Mouse (Mus musculus): ENCODE data around the gene Cox4i2. TPM values are rescaled to one million over a fixed set of nuclear protein-coding genes. Genes with fewer than 3 reads are reported as not detected.

Cox4i2 gene
- polyA plus RNA-seq, 1 experiment from 2014 or later = 34.4 TPM

- no peaks in the 10 kb centered on the region for H3K9me3 ChIP-seq
- ATAC-seq (ENCODE audit: low FRiP score, low read depth) = no peak
Observed at GRCm38 (mm10) chr2:152792461-152792860, 38.5 kb downstream of the Cox4i2 start.

DNA sequence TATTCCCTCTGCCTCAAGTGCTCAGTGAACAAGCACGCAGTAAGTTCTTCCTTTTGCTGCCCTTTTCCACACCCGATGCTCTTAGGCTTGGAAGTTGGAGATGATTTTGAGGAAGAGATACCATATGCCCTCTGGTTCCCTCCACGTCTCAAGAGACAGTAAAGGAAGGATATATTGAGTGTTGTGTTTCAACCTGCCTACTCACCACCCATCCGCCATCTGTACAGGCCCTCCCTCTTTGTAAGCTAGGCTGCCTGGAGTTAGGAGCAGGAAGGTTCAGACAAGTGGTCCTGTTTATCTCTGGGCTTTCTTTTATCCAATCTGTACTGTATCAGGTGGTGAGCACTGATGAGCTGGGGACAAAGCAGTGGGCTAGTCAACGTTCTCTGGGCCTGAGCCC lies 39.4 kb downstream of the Cox4i2 start:
- no peak overlapping the region for H3K27ac ChIP-seq
- H3K9me3 ChIP-seq = no peaks in the 10 kb centered on the region
- H3K4me2 ChIP-seq (replicated peaks) = no peak overlapping the region
- H3K27me3 ChIP-seq = no peaks in the 10 kb centered on the region
- ATAC-seq (ENCODE audit: low FRiP score, low read depth) = no peak
- peaks cover 19% of the 10 kb centered on the region for H3K4me1 ChIP-seq
- no peak overlapping the region for H3K4me3 ChIP-seq
- WGBS = 84% methylated on average over 5 of the region's 5 CpGs
- H3K36me3 ChIP-seq = peaks cover 16% of the 10 kb centered on the region; the same call in 1 of the 2 replicates
- no peak overlapping the region for H3K9ac ChIP-seq

More at GRCm38 (mm10) chr2:152792461-152792860, 38.5 kb downstream of the Cox4i2 start:
- Histone ChIP-seq H3K9ac (no peak overlapping the region), H3K4me1 (peaks cover 19% of the 10 kb centered on the region), H3K27ac (no peak overlapping the region), H3K4me2 (replicated peaks) (no peak overlapping the region), H3K4me3 (no peak overlapping the region), H3K36me3 (peaks cover 16% of the 10 kb centered on the region; the same call in 1 of the 2 replicates), H3K27me3 (no peaks in the 10 kb centered on the region)
- 65% methylated on average over 2 of the region's 2 CpGs for WGBS

GRCm38 (mm10) chr2:152794281-152794827 lies 40.4 kb downstream of the Cox4i2 start:
- ATAC-seq (ENCODE audit: low FRiP score, low read depth) = no peak
- Histone ChIP-seq H3K9me3 (no peaks in the 10 kb centered on the region), H3K36me3 (peaks cover 11% of the 10 kb centered on the region; the same call in 1 of the 2 replicates), H3K4me2 (replicated peaks) (no peak overlapping the region), H3K4me1 (peaks cover 15% of the 10 kb centered on the region), H3K27ac (no peak overlapping the region), H3K27me3 (no peaks in the 10 kb centered on the region), H3K4me3 (no peak overlapping the region), H3K9ac (no peak overlapping the region)
- WGBS = 82% methylated on average over 9 of the region's 9 CpGs

DNA sequence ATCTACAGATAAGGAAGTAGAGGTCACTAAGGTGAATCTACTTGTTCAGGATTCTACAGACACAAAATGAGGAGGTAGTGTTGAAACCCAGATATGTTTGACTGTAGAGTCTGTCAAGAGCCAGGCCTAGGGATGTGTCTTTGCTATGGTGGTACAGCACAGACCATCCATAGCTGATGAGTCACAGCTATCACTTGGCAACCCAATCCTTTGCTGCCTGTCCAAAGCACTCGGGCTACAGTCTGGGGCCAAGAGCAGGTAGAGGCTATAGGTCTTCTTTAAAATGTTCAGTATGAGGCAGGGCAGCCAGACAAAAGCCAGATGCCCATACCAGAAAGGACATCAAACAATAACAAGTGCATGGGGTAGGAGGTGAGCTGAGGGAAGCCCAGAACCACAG lies 43.6 kb downstream of the Cox4i2 start:
- 97% methylated on average over 1 of the region's 1 CpGs for WGBS
- no peaks in the 10 kb centered on the region for H3K9me3 ChIP-seq
- H3K27ac ChIP-seq = no peak overlapping the region

DNA sequence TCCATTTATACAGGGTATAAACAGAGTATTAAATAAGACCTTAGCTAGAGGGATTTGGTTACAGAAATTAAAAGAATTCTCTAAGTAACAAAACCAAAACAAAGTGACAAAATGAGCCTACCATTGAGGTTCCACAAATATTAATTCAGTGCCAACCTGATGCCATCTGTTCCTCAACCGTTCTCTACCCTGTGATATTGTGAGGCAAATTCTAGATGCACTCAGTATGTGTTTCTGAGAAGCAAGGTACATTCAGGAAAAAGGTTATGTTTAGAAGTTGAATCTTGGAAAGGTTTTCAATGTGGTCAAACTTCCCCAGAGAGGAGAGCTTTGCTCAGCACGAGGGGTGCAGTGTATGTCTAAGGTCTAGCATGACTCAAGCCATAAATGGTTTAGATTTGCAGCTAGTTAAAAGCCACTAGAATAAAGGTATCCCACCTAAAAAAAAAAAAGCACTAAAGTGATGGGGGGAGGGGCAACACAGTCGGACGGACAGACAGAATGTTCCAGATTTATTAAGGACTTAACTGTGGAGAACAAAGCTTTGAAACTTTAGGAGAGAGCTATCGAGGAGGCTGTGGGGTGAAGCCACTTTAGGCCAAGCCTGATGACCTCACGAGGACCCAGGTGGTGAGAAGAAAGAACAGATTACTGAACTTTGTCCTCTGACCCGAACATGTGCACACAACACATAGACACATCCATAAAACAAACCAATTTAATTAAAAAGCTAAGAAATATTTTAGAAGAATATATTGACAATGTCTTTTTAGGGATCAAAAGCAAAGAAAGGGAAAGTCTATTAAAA lies 46.2 kb downstream of the Cox4i2 start:
- 51% methylated on average over 7 of the region's 7 CpGs for WGBS
- Histone ChIP-seq H3K27me3 (no peaks in the 10 kb centered on the region), H3K4me1 (peaks cover 17% of the 10 kb centered on the region), H3K4me3 (no peak overlapping the region), H3K9ac (no peak overlapping the region), H3K27ac (no peak overlapping the region), H3K36me3 (no peaks in the 10 kb centered on the region), H3K9me3 (no peaks in the 10 kb centered on the region), H3K4me2 (replicated peaks) (no peak overlapping the region)
- ATAC-seq (ENCODE audit: low FRiP score, low read depth) = no peak

More for the DNA sequence above, 43.6 kb downstream of the Cox4i2 start:
- ATAC-seq (ENCODE audit: low FRiP score, low read depth) = no peak
- no peak overlapping the region for H3K4me3 ChIP-seq
- no peaks in the 10 kb centered on the region for H3K36me3 ChIP-seq
- H3K4me1 ChIP-seq = peaks cover 12% of the 10 kb centered on the region; the same call in 1 of the 2 replicates
- H3K27me3 ChIP-seq = no peaks in the 10 kb centered on the region
- H3K4me2 ChIP-seq (replicated peaks) = no peak overlapping the region
- H3K9ac ChIP-seq = no peak overlapping the region

- ATAC-seq (ENCODE audit: low FRiP score, low read depth) = no peak
- Histone ChIP-seq H3K4me2 (replicated peaks) (no peak overlapping the region), H3K4me1 (peaks cover 23% of the 10 kb centered on the region), H3K27me3 (no peaks in the 10 kb centered on the region), H3K9me3 (no peaks in the 10 kb centered on the region), H3K36me3 (no peaks in the 10 kb centered on the region), H3K9ac (no peak overlapping the region), H3K4me3 (no peak overlapping the region), H3K27ac (no peak overlapping the region)
Observed at GRCm38 (mm10) chr2:152800762-152801113, 46.8 kb downstream of the Cox4i2 start.

DNA sequence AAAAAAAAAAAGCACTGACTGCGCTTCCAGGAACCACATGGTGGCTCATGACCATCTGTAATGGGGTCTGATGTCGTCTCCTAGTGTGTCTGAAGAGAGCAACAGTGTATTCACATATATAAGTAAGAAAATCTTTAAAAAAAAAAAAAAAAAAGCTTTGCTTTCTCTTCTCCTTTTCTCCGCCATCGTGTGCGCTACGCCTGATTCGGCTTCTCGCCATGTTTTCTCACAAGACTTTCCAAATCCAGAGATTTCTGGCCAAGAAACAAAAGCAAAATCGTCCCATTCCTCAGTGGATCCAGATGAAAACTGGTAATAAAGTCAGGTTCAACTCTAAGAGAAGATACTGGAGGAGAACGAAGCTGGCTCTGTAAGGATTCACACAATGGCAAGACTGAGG lies 48.3 kb downstream of the Cox4i2 start:
- ATAC-seq (ENCODE audit: low FRiP score, low read depth) = no peak
- no peak overlapping the region for H3K4me2 ChIP-seq (replicated peaks)
- 93% methylated on average over 10 of the region's 10 CpGs for WGBS
- H3K4me3 ChIP-seq = no peak overlapping the region
- H3K36me3 ChIP-seq = peaks cover 8% of the 10 kb centered on the region; the same call in 1 of the 2 replicates
- no peaks in the 10 kb centered on the region for H3K9me3 ChIP-seq
- peaks cover 32% of the 10 kb centered on the region for H3K4me1 ChIP-seq
- H3K9ac ChIP-seq = no peak overlapping the region
- H3K27me3 ChIP-seq = no peaks in the 10 kb centered on the region
- H3K27ac ChIP-seq = no peak overlapping the region

DNA sequence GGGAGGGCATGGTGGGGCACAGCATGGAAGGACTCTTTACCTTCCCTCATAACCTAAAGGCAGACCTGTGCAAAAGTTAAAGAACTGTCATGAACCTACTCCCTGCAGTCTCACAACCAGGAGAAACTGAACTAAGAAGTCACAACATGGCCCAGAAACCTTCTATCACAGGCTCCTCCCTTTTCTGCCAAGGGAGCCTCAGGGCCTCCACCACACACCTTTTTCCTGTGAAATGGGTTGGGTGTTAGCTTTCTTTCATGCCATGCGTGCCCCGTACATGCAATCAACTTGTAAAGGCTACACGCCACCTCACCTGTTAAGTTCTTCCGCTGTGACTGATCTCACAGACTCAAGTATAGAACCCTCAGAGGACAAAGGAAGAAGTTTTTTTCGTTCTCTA lies 49.1 kb downstream of the Cox4i2 start:
- Histone ChIP-seq H3K4me1 (peaks cover 32% of the 10 kb centered on the region), H3K9ac (no peak overlapping the region), H3K4me3 (no peak overlapping the region), H3K9me3 (no peaks in the 10 kb centered on the region), H3K36me3 (peaks cover 9% of the 10 kb centered on the region; the same call in 1 of the 2 replicates), H3K4me2 (replicated peaks) (no peak overlapping the region), H3K27me3 (no peaks in the 10 kb centered on the region), H3K27ac (no peak overlapping the region)
- WGBS = 80% methylated on average over 5 of the region's 5 CpGs
- no peak for ATAC-seq (ENCODE audit: low FRiP score, low read depth)

- Histone ChIP-seq H3K27ac (peak overlapping the region; percentile 52; the same call in 1 of the 2 replicates), H3K4me1 (peaks cover 32% of the 10 kb centered on the region), H3K9me3 (no peaks in the 10 kb centered on the region), H3K4me3 (no peak overlapping the region), H3K4me2 (replicated peaks) (0 out of 2 replicates have a peak overlapping the region, but pooled peaks have one; percentile 1), H3K27me3 (no peaks in the 10 kb centered on the region), H3K9ac (no peak overlapping the region), H3K36me3 (peaks cover 15% of the 10 kb centered on the region; the same call in 1 of the 2 replicates)
- ATAC-seq (ENCODE audit: low FRiP score, low read depth) = peak; percentile 75; the same call in 1 of the 2 replicates
- 2% methylated on average over 6 of the region's 6 CpGs for WGBS
Observed at GRCm38 (mm10) chr2:152804408-152805110, 50.6 kb downstream of the Cox4i2 start.

- Histone ChIP-seq H3K36me3 (peaks cover 15% of the 10 kb centered on the region; the same call in 1 of the 2 replicates), H3K4me3 (no peak overlapping the region), H3K9ac (no peak overlapping the region), H3K4me1 (peaks cover 31% of the 10 kb centered on the region), H3K4me2 (replicated peaks) (no peak overlapping the region), H3K27me3 (no peaks in the 10 kb centered on the region), H3K9me3 (no peaks in the 10 kb centered on the region), H3K27ac (peak overlapping the region; percentile 52; the same call in 1 of the 2 replicates)
- WGBS = 27% methylated on average over 5 of the region's 5 CpGs
- ATAC-seq (ENCODE audit: low FRiP score, low read depth) = no peak
Observed at GRCm38 (mm10) chr2:152805111-152805490, 51.1 kb downstream of the Cox4i2 start.

DNA sequence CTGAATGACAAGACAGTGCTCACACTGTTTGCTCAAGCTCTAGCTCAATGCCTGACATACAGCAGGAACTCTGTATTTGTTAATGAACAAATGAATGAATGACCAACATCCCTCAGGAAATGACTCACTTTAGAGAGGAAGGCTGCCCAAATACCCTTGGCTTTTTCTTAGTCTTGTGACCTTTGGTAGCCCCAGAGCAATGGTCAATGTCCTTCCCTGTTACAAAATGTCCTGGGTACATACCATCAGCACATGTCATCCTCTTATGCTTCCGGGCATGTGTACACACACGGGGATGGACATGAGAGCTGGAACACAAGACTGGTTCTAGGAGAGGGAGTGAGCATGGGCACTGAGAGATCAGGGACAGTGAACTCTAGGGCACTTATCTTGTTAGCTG lies 52.1 kb downstream of the Cox4i2 start:
- WGBS = 82% methylated on average over 2 of the region's 2 CpGs
- Histone ChIP-seq H3K4me2 (replicated peaks) (no peak overlapping the region), H3K4me1 (peaks cover 32% of the 10 kb centered on the region), H3K9ac (no peak overlapping the region), H3K9me3 (no peaks in the 10 kb centered on the region), H3K27ac (peak overlapping the region; percentile 52; the same call in 1 of the 2 replicates), H3K4me3 (no peak overlapping the region), H3K36me3 (peaks cover 15% of the 10 kb centered on the region; the same call in 1 of the 2 replicates), H3K27me3 (no peaks in the 10 kb centered on the region)
- no peak for ATAC-seq (ENCODE audit: low FRiP score, low read depth)

DNA sequence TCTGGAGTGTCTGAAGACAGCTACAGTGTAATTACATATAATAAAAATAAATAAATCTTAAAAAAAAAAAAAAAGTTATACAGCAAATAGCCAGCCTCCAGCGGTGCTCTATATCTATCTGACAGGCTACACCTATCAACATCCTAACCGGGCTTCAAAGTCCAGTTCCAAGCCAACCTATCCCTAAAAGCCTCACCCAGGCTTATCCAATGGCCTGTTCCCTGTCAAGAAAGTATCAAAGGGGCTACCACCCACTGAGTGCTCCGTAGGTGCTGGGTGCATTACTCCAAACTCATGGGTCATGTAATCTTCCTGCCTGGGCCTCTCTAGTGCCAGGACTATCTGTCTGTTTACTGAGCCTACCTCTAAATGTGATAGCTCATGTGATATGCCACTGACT lies 54.2 kb downstream of the Cox4i2 start:
- ATAC-seq (ENCODE audit: low FRiP score, low read depth) = no peak

More for the DNA sequence above, 54.2 kb downstream of the Cox4i2 start:
- H3K4me2 ChIP-seq (replicated peaks) = no peak overlapping the region
- H3K9ac ChIP-seq = no peak overlapping the region
- H3K27ac ChIP-seq = no peak overlapping the region
- H3K4me3 ChIP-seq = no peak overlapping the region
- peaks cover 46% of the 10 kb centered on the region for H3K4me1 ChIP-seq
- H3K9me3 ChIP-seq = no peaks in the 10 kb centered on the region
- H3K27me3 ChIP-seq = no peaks in the 10 kb centered on the region
- peaks cover 15% of the 10 kb centered on the region; the same call in 1 of the 2 replicates for H3K36me3 ChIP-seq
- 85% methylated on average over 3 of the region's 3 CpGs for WGBS

Data from limb, embryonic 13.5 days (tissue).